Mouse (Mus musculus): ENCODE measurements at regions not wholly inside any gene's neighbourhood (a gene's known extent, or its start where the extent isn't known, plus 50 kb on each side); places are given as distances from the start of the nearest gene placed in this dataset.

DNA sequence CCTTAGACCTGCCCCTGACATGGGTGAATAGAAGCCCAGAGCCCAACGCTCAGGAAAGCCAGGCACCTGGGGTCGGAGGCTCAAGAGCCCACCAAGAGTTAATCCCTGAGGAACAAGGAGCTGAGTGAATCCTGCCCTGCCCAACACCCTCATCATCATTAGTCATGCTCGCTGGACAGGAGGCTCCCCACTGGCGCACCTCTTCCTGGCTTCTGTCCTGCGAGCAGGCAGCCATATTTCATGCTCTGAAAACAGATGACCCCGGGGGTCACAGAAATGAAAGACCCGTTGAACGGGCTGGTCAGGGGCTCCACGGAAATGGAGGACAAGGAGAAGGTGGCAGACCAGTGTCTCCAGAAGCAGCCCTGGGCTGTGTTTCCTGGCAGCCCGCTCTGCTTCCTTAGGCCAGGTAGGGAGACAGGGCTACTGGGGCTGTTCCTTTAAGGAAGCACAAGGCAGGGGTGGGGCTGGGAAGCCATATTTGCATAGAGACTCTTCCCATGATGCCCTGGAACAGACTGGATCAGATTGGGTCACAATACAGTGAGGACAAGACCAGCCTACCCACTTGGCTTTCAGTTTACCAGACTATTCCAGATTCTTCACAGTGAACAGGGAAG is 138.1 kb upstream of the Rbm19 start:
- no peak for ATAC-seq
- Histone ChIP-seq H3K27me3 (replicated peaks; ENCODE audit: control insufficient read depth, insufficient read depth, low read length) (no peaks in the 10 kb centered on the region), H3K4me1 (ENCODE audit: control insufficient read depth, insufficient read depth, low read depth, low read length) (no peaks in the 10 kb centered on the region), H3K36me3 (ENCODE audit: control insufficient read depth, insufficient read depth, low read length) (no peaks in the 10 kb centered on the region), H3K4me3 (ENCODE audit: low read length) (no peak overlapping the region), H3K9me3 (ENCODE audit: control insufficient read depth, low read length) (no peaks in the 10 kb centered on the region), H3K4me2 (ENCODE audit: low read length) (no peak overlapping the region), H3K9ac (ENCODE audit: low read depth, low read length) (no peak overlapping the region), H3K27ac (ENCODE audit: low read depth, low read length) (no peak overlapping the region)
- 33% methylated on average over 10 of the region's 10 CpGs for WGBS

- no peak overlapping the region for H3K4me2 ChIP-seq (ENCODE audit: low read length)
- H3K36me3 ChIP-seq (ENCODE audit: control insufficient read depth, insufficient read depth, low read length), result no peaks in the 10 kb centered on the region
- ATAC-seq, result no peak
- H3K27me3 ChIP-seq (replicated peaks; ENCODE audit: control insufficient read depth, insufficient read depth, low read length), result no peaks in the 10 kb centered on the region
- no peak overlapping the region for H3K4me3 ChIP-seq (ENCODE audit: low read length)
- H3K9ac ChIP-seq (ENCODE audit: low read depth, low read length), result no peak overlapping the region
- no peaks in the 10 kb centered on the region for H3K4me1 ChIP-seq (ENCODE audit: control insufficient read depth, insufficient read depth, low read depth, low read length)
- H3K27ac ChIP-seq (ENCODE audit: low read depth, low read length), result no peak overlapping the region
- no peaks in the 10 kb centered on the region for H3K9me3 ChIP-seq (ENCODE audit: control insufficient read depth, low read length)
- 60% methylated on average over 18 of the region's 18 CpGs for WGBS
These were observed 135.0 kb upstream of the Rbm19 start for GRCm38 (mm10) chr5:119981111-119981807.

DNA sequence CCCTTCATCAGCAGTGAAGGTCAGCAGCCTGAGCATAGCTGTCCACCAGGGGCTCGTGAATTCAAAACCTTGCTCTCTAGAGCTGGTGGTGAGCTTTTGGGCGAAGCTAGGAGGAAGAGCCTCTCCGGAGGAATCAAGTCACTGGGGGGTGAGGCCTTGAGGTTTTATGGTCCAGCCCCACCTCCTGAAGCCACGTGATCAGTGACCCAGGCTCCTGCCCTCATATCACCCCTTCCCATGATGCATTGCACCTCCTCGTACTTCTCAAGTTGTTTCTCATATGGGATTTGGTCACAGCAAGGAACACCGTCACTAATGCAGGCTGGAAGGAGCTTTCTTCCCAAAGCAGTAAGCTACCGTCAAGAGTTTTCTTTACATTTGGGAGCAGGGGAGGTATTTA is 132.1 kb upstream of the Rbm19 start:
- Histone ChIP-seq H3K9me3 (ENCODE audit: control insufficient read depth, low read length) (no peaks in the 10 kb centered on the region), H3K4me1 (ENCODE audit: control insufficient read depth, insufficient read depth, low read depth, low read length) (no peaks in the 10 kb centered on the region), H3K27ac (ENCODE audit: low read depth, low read length) (no peak overlapping the region), H3K36me3 (ENCODE audit: control insufficient read depth, insufficient read depth, low read length) (no peaks in the 10 kb centered on the region), H3K4me3 (ENCODE audit: low read length) (no peak overlapping the region), H3K4me2 (ENCODE audit: low read length) (no peak overlapping the region), H3K27me3 (replicated peaks; ENCODE audit: control insufficient read depth, insufficient read depth, low read length) (no peaks in the 10 kb centered on the region), H3K9ac (ENCODE audit: low read depth, low read length) (no peak overlapping the region)
- 73% methylated on average over 7 of the region's 7 CpGs for whole genome bisulfite sequencing
- no peak for ATAC-seq

GRCm38 (mm10) chr5:119992130-119992529 is 124.1 kb upstream of the Rbm19 start:
- H3K36me3 ChIP-seq (ENCODE audit: control insufficient read depth, insufficient read depth, low read length), result no peaks in the 10 kb centered on the region
- ATAC-seq, result no peak
- H3K9me3 ChIP-seq (ENCODE audit: control insufficient read depth, low read length), result no peaks in the 10 kb centered on the region
- H3K27ac ChIP-seq (ENCODE audit: low read depth, low read length), result no peak overlapping the region
- 83% methylated on average over 3 of the region's 3 CpGs for WGBS
- no peak overlapping the region for H3K4me3 ChIP-seq (ENCODE audit: low read length)
- no peak overlapping the region for H3K9ac ChIP-seq (ENCODE audit: low read depth, low read length)
- H3K4me1 ChIP-seq (ENCODE audit: control insufficient read depth, insufficient read depth, low read depth, low read length), result no peaks in the 10 kb centered on the region
- H3K27me3 ChIP-seq (replicated peaks; ENCODE audit: control insufficient read depth, insufficient read depth, low read length), result no peaks in the 10 kb centered on the region
- no peak overlapping the region for H3K4me2 ChIP-seq (ENCODE audit: low read length)

- Histone ChIP-seq H3K4me1 (ENCODE audit: control insufficient read depth, insufficient read depth, low read depth, low read length) (no peaks in the 10 kb centered on the region), H3K9ac (ENCODE audit: low read depth, low read length) (no peak overlapping the region), H3K27ac (ENCODE audit: low read depth, low read length) (no peak overlapping the region), H3K36me3 (ENCODE audit: control insufficient read depth, insufficient read depth, low read length) (no peaks in the 10 kb centered on the region), H3K4me3 (ENCODE audit: low read length) (no peak overlapping the region), H3K9me3 (ENCODE audit: control insufficient read depth, low read length) (no peaks in the 10 kb centered on the region), H3K27me3 (replicated peaks; ENCODE audit: control insufficient read depth, insufficient read depth, low read length) (no peaks in the 10 kb centered on the region), H3K4me2 (ENCODE audit: low read length) (no peak overlapping the region)
- ATAC-seq, result no peak
- WGBS, result 90% methylated on average over 1 of the region's 1 CpGs
These were observed 120.5 kb upstream of the Rbm19 start for GRCm38 (mm10) chr5:119995726-119996125.

GRCm38 (mm10) chr5:120005696-120006469 is 110.4 kb upstream of the Rbm19 start:
- WGBS, result 86% methylated on average over 6 of the region's 6 CpGs

GRCm38 (mm10) chr5:120007738-120008137 is 108.5 kb upstream of the Rbm19 start:
- Histone ChIP-seq H3K36me3 (ENCODE audit: control insufficient read depth, insufficient read depth, low read length) (no peaks in the 10 kb centered on the region), H3K4me1 (ENCODE audit: control insufficient read depth, insufficient read depth, low read depth, low read length) (no peaks in the 10 kb centered on the region), H3K9me3 (ENCODE audit: control insufficient read depth, low read length) (no peaks in the 10 kb centered on the region; the same call in 1 of the 2 replicates), H3K27me3 (replicated peaks; ENCODE audit: control insufficient read depth, insufficient read depth, low read length) (no peaks in the 10 kb centered on the region), H3K27ac (ENCODE audit: low read depth, low read length) (no peak overlapping the region), H3K9ac (ENCODE audit: low read depth, low read length) (no peak overlapping the region), H3K4me3 (ENCODE audit: low read length) (no peak overlapping the region), H3K4me2 (ENCODE audit: low read length) (no peak overlapping the region)
- ATAC-seq, result no peak
- WGBS, result 74% methylated on average over 6 of the region's 6 CpGs

More at GRCm38 (mm10) chr5:120005696-120006469, 110.4 kb upstream of the Rbm19 start:
- no peaks in the 10 kb centered on the region; the same call in 1 of the 2 replicates for H3K9me3 ChIP-seq (ENCODE audit: control insufficient read depth, low read length)
- H3K27me3 ChIP-seq (replicated peaks; ENCODE audit: control insufficient read depth, insufficient read depth, low read length), result no peaks in the 10 kb centered on the region
- H3K4me1 ChIP-seq (ENCODE audit: control insufficient read depth, insufficient read depth, low read depth, low read length), result no peaks in the 10 kb centered on the region
- no peak for ATAC-seq
- H3K4me2 ChIP-seq (ENCODE audit: low read length), result no peak overlapping the region
- no peaks in the 10 kb centered on the region for H3K36me3 ChIP-seq (ENCODE audit: control insufficient read depth, insufficient read depth, low read length)
- no peak overlapping the region for H3K9ac ChIP-seq (ENCODE audit: low read depth, low read length)
- no peak overlapping the region for H3K27ac ChIP-seq (ENCODE audit: low read depth, low read length)
- H3K4me3 ChIP-seq (ENCODE audit: low read length), result no peak overlapping the region

DNA sequence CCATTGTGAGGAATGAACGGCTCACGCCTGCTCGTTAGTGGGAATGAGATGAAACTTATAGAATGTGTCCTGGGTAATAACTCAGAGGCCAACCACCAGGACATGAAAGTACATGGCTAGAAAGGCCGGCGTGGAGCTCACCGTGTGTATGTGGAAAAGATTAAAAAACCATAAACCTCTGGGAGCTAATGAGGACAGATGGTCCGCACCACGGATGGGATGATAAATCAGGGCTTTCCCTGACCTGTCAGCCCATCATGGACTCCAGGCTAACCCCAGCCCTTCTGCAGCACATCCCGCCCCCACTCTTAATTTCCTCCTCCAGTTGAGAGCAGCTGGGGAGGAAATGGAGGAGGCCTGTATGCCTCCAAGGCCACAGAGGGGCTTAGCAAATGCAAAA is 108.0 kb upstream of the Rbm19 start:
- Histone ChIP-seq H3K36me3 (ENCODE audit: control insufficient read depth, insufficient read depth, low read length) (no peaks in the 10 kb centered on the region), H3K27me3 (replicated peaks; ENCODE audit: control insufficient read depth, insufficient read depth, low read length) (no peaks in the 10 kb centered on the region), H3K9ac (ENCODE audit: low read depth, low read length) (no peak overlapping the region), H3K4me1 (ENCODE audit: control insufficient read depth, insufficient read depth, low read depth, low read length) (no peaks in the 10 kb centered on the region), H3K4me3 (ENCODE audit: low read length) (no peak overlapping the region), H3K27ac (ENCODE audit: low read depth, low read length) (no peak overlapping the region), H3K9me3 (ENCODE audit: control insufficient read depth, low read length) (no peaks in the 10 kb centered on the region; the same call in 1 of the 2 replicates), H3K4me2 (ENCODE audit: low read length) (no peak overlapping the region)
- ATAC-seq, result no peak
- WGBS, result 72% methylated on average over 9 of the region's 9 CpGs

GRCm38 (mm10) chr5:120015417-120015816 is 100.8 kb upstream of the Rbm19 start:
- no peaks in the 10 kb centered on the region for H3K4me1 ChIP-seq (ENCODE audit: control insufficient read depth, insufficient read depth, low read depth, low read length)
- no peak overlapping the region for H3K9ac ChIP-seq (ENCODE audit: low read depth, low read length)

More at GRCm38 (mm10) chr5:120015417-120015816, 100.8 kb upstream of the Rbm19 start:
- WGBS, result 78% methylated on average over 10 of the region's 10 CpGs
- ATAC-seq, result no peak
- H3K36me3 ChIP-seq (ENCODE audit: control insufficient read depth, insufficient read depth, low read length), result no peaks in the 10 kb centered on the region
- no peak overlapping the region for H3K27ac ChIP-seq (ENCODE audit: low read depth, low read length)
- H3K9me3 ChIP-seq (ENCODE audit: control insufficient read depth, low read length), result no peaks in the 10 kb centered on the region
- no peaks in the 10 kb centered on the region for H3K27me3 ChIP-seq (replicated peaks; ENCODE audit: control insufficient read depth, insufficient read depth, low read length)
- no peak overlapping the region for H3K4me2 ChIP-seq (ENCODE audit: low read length)
- H3K4me3 ChIP-seq (ENCODE audit: low read length), result no peak overlapping the region
